Mouse (Mus musculus): ENCODE data around the gene Vill.

Vill gene

GRCm38 (mm10) chr9:119034676-119035665 lies 17.6 kb upstream of the Vill start:
- no peak for DNase-seq (ENCODE audit: low read depth, low spot score)

GRCm38 (mm10) chr9:119035836-119036235 lies 16.7 kb upstream of the Vill start:
- no peak for DNase-seq (ENCODE audit: low read depth, low spot score)

- DNase-seq (ENCODE audit: low read depth, low spot score), result no peak
These were observed 15.4 kb upstream of the Vill start for GRCm38 (mm10) chr9:119037076-119037730.

- DNase-seq (ENCODE audit: low read depth, low spot score), result no peak
These were observed 14.0 kb upstream of the Vill start for GRCm38 (mm10) chr9:119038574-119038973.

GRCm38 (mm10) chr9:119040101-119040775 lies 12.3 kb upstream of the Vill start:
- DNase-seq (ENCODE audit: low read depth, low spot score), result no peak

GRCm38 (mm10) chr9:119048182-119048903 lies 4.2 kb upstream of the Vill start:
- DNase-seq (ENCODE audit: low read depth, low spot score), result peak; percentile 44

GRCm38 (mm10) chr9:119051158-119051557 lies 1.4 kb upstream of the Vill start:
- DNase-seq (ENCODE audit: low read depth, low spot score), result no peak

GRCm38 (mm10) chr9:119053964-119054576 lies 1.5 kb downstream of the Vill start:
- DNase-seq (ENCODE audit: low read depth, low spot score), result no peak

GRCm38 (mm10) chr9:119055336-119055735 lies 2.8 kb downstream of the Vill start:
- no peak for DNase-seq (ENCODE audit: low read depth, low spot score)

- no peak for DNase-seq (ENCODE audit: low read depth, low spot score)
These were observed 5.7 kb downstream of the Vill start for GRCm38 (mm10) chr9:119058245-119058644.

GRCm38 (mm10) chr9:119060701-119061100 lies 8.1 kb downstream of the Vill start:
- no peak for DNase-seq (ENCODE audit: low read depth, low spot score)

GRCm38 (mm10) chr9:119063036-119063644 lies 10.6 kb downstream of the Vill start:
- DNase-seq (ENCODE audit: low read depth, low spot score), result no peak

- DNase-seq (ENCODE audit: low read depth, low spot score), result no peak
These were observed 11.7 kb downstream of the Vill start for GRCm38 (mm10) chr9:119064296-119064695.

- DNase-seq (ENCODE audit: low read depth, low spot score), result peak; percentile 17
These were observed 15.0 kb downstream of the Vill start for GRCm38 (mm10) chr9:119067601-119068000.

- DNase-seq (ENCODE audit: low read depth, low spot score), result no peak
These were observed 15.7 kb downstream of the Vill start for GRCm38 (mm10) chr9:119068266-119068665.

GRCm38 (mm10) chr9:119070173-119070825 lies 17.7 kb downstream of the Vill start:
- no peak for DNase-seq (ENCODE audit: low read depth, low spot score)

- DNase-seq (ENCODE audit: low read depth, low spot score), result no peak
These were observed 19.2 kb downstream of the Vill start for GRCm38 (mm10) chr9:119071786-119072185.

- DNase-seq (ENCODE audit: low read depth, low spot score), result no peak
These were observed 20.8 kb downstream of the Vill start for GRCm38 (mm10) chr9:119073184-119073895.

- no peak for DNase-seq (ENCODE audit: low read depth, low spot score)
These were observed 23.1 kb downstream of the Vill start for GRCm38 (mm10) chr9:119075685-119076084.

Data from c-Kit-negative CD71-positive TER-119-positive erythroid progenitor cells, embryonic 14.5 days (primary cell).